Mouse (Mus musculus): ENCODE measurements around the gene Gm13288.
"Not testable (repeated sequence)": the region's sequence is repeated elsewhere in the genome, so short reads cannot be mapped to it uniquely, and the experiment has no call there.

GRCm38 (mm10) chr4:88779550-88779949 lies 25.8 kb upstream of the Gm13288 start, which contains the start of gene Gm13272:
- not testable (repeated sequence) for TF ChIP-seq CTCF (IDR thresholded peaks at IDR 0.05; ENCODE audit: borderline replicate concordance, insufficient read depth, low read length); POLR2A (IDR thresholded peaks at IDR 0.05; ENCODE audit: low read depth, low read length)
